Mouse (Mus musculus): ENCODE measurements around the gene Myo9b.

Gene Myo9b

GRCm38 (mm10) chr8:71385212-71385835 is 112.8 kb downstream of the Myo9b start:
- DNase-seq (ENCODE audit: low spot score) = no peak

- DNase-seq (ENCODE audit: low spot score) = no peak
Measured at GRCm38 (mm10) chr8:71388267-71388666, 115.8 kb downstream of the Myo9b start.

- DNase-seq (ENCODE audit: low spot score) = no peak
Measured at GRCm38 (mm10) chr8:71391696-71392095, 119.2 kb downstream of the Myo9b start.

- DNase-seq (ENCODE audit: low spot score) = no peak
Measured at GRCm38 (mm10) chr8:71392391-71392790, 119.9 kb downstream of the Myo9b start.

- no peak for DNase-seq (ENCODE audit: low spot score)
Measured at GRCm38 (mm10) chr8:71392871-71393270, 120.4 kb downstream of the Myo9b start.

GRCm38 (mm10) chr8:71394481-71394880 is 122.0 kb downstream of the Myo9b start:
- DNase-seq (ENCODE audit: low spot score) = no peak

- no peak for DNase-seq (ENCODE audit: low spot score)
Measured at GRCm38 (mm10) chr8:71395071-71395470, 122.6 kb downstream of the Myo9b start.

GRCm38 (mm10) chr8:71395629-71396028 is 123.1 kb downstream of the Myo9b start, which contains the start of gene Ushbp1:
Ushbp1 (minus strand) TSS chr8:71395802.
- DNase-seq (ENCODE audit: low spot score) = no peak

GRCm38 (mm10) chr8:71396639-71397305 is 124.3 kb downstream of the Myo9b start, which contains the start of gene Babam1:
Babam1 (plus strand) TSS chr8:71396861.
- DNase-seq (ENCODE audit: low spot score) = peak; percentile 95

GRCm38 (mm10) chr8:71397701-71398100 is 125.2 kb downstream of the Myo9b start:
- DNase-seq (ENCODE audit: low spot score) = no peak

GRCm38 (mm10) chr8:71400826-71401225 is 128.3 kb downstream of the Myo9b start:
- DNase-seq (ENCODE audit: low spot score) = no peak

GRCm38 (mm10) chr8:71401454-71401853 is 128.9 kb downstream of the Myo9b start:
- DNase-seq (ENCODE audit: low spot score) = no peak

- DNase-seq (ENCODE audit: low spot score) = no peak
Measured at GRCm38 (mm10) chr8:71402446-71402964, 130.0 kb downstream of the Myo9b start.

GRCm38 (mm10) chr8:71403107-71403885 is 130.8 kb downstream of the Myo9b start:
- no peak for DNase-seq (ENCODE audit: low spot score)

GRCm38 (mm10) chr8:71404011-71404410 is 131.5 kb downstream of the Myo9b start:
- DNase-seq (ENCODE audit: low spot score) = no peak

- no peak for DNase-seq (ENCODE audit: low spot score)
Measured at GRCm38 (mm10) chr8:71404951-71405351, 132.4 kb downstream of the Myo9b start.

GRCm38 (mm10) chr8:71405401-71406098 is 133.0 kb downstream of the Myo9b start, which contains the start of gene Ankle1:
Ankle1 (plus strand) TSS chr8:71406010.
- DNase-seq (ENCODE audit: low spot score) = peak; percentile 95

- DNase-seq (ENCODE audit: low spot score) = peak; percentile 60
Measured at GRCm38 (mm10) chr8:71406099-71407015, 133.8 kb downstream of the Myo9b start.

GRCm38 (mm10) chr8:71407441-71407840 is 134.9 kb downstream of the Myo9b start:
- no peak for DNase-seq (ENCODE audit: low spot score)

GRCm38 (mm10) chr8:71408231-71408630 is 135.7 kb downstream of the Myo9b start:
- no peak for DNase-seq (ENCODE audit: low spot score)

Measured in layer of hippocampus, adult 11-12 months (tissue).